Comparison of ENCODE assay signal across 8 mouse cellular contexts in the genomic region with DNA sequence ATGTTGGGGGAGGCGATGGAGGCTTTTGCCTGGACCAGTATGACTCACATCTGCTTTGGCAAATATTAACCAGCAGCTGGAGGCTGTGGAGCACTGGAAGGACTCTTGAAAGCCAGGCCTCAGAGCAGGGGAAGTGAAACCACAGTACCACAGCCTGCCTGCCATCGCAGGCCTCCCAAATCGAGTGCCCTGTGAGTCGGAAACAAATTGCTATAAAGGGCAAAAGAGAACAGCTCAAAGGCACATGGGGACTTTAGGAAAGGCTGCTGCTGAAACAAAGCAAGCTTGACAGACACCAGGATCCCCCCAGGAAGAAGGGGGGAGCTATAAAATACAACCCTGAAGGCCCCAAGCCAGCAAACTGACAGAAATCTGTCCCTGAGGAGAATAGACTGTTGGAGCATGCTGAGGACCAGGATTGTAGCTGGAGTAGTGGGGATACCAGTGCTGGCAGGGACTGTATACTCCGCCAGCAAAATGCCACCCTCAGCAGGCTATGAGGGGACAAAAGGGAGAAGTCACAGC. TPM values are rescaled to one million over a fixed set of nuclear protein-coding genes. Genes with fewer than 3 reads are reported as not detected.
DNase-seq lines count a peak whose midpoint lies in the region; ATAC-seq and TF ChIP-seq lines count a peak whose summit lies in the region.

No protein-coding gene starts in this region.

- H3K9ac ChIP-seq in embryonic facial prominence, embryonic 13.5 days, result peak overlapping the region; percentile 28
- H3K9ac ChIP-seq in midbrain, postnatal 0 days (replicated peaks; ENCODE audit: low read length, poor library complexity, severe bottlenecking), result no peak overlapping the region

- 68% methylated on average over 5 of the region's 5 CpGs for WGBS in embryonic facial prominence, embryonic 13.5 days
- WGBS in midbrain, postnatal 0 days, result 55% methylated on average over 5 of the region's 5 CpGs

- no peak for ATAC-seq in embryonic facial prominence, embryonic 13.5 days (ENCODE audit: insufficient number of reproducible peaks, insufficient read depth, low FRiP score, low TSS enrichment, low read depth)
- peak; percentile 68; the same call in 1 of the 2 replicates for ATAC-seq in midbrain, postnatal 0 days (ENCODE audit: low FRiP score)

- intact Hi-C loops in heart, postnatal 10 days (cut with DNase I), result loop anchor here (2.0 to 5.0 kb wide), 2 partner anchors 23 to 33 kb away; no protein-coding TSS in a partner anchor

- peaks cover 51% of the 10 kb centered on the region for H3K4me1 ChIP-seq in embryonic facial prominence, embryonic 13.5 days
- no peaks in the 10 kb centered on the region for H3K4me1 ChIP-seq in midbrain, postnatal 0 days (ENCODE audit: insufficient read depth, low read length)

- no peak for TF ChIP-seq CTCF in layer of hippocampus, adult 2 months (conservative IDR thresholded peaks at IDR 0.05)
- TF ChIP-seq CTCF in midbrain, postnatal 0 days (IDR thresholded peaks at IDR 0.05), result no peak

- no peak for DNase-seq in layer of hippocampus, adult 2 months (ENCODE audit: low spot score in 2 of 2)
- DNase-seq in layer of hippocampus, postnatal 10 days (ENCODE audit: low spot score in 2 of 2), result no peak
- peak; percentile 70 to 72 for DNase-seq in heart, postnatal 10 days
- DNase-seq in kidney, postnatal 36 days, result peak; percentile 71 to 87
- DNase-seq in midbrain, postnatal 0 days (ENCODE audit: low spot score), result peak; percentile 75
- peak; percentile 35 for DNase-seq in yolk sac, embryonic 10.5 days (ENCODE audit: low spot score)
- no peak for DNase-seq in embryo, embryonic 10.5 days (ENCODE audit: low spot score)

- no peaks in the 10 kb centered on the region for H3K27me3 ChIP-seq in embryonic facial prominence, embryonic 13.5 days
- no peaks in the 10 kb centered on the region for H3K27me3 ChIP-seq in midbrain, postnatal 0 days (ENCODE audit: insufficient read depth, low read length)

- H3K27ac ChIP-seq in layer of hippocampus, adult 2 months, result peak overlapping the region; percentile 55
- peak overlapping the region; percentile 72 for H3K27ac ChIP-seq in embryonic facial prominence, embryonic 13.5 days
- H3K27ac ChIP-seq in midbrain, postnatal 0 days (ENCODE audit: low read depth, low read length), result peak overlapping the region; percentile 38; the same call in 1 of the 2 replicates

- no peak overlapping the region for H3K4me2 ChIP-seq in embryonic facial prominence, embryonic 13.5 days
- no peak overlapping the region for H3K4me2 ChIP-seq in midbrain, postnatal 0 days (ENCODE audit: low read depth, low read length, poor library complexity, severe bottlenecking)

- H3K36me3 ChIP-seq in embryonic facial prominence, embryonic 13.5 days, result peaks cover 43% of the 10 kb centered on the region
- no peaks in the 10 kb centered on the region for H3K36me3 ChIP-seq in midbrain, postnatal 0 days (ENCODE audit: insufficient read depth, low read length)

- 0 out of 2 replicates have a peak, but pooled peaks cover 3% of the 10 kb centered on the region for H3K9me3 ChIP-seq in embryonic facial prominence, embryonic 13.5 days
- H3K9me3 ChIP-seq in midbrain, postnatal 0 days (ENCODE audit: low read length), result no peaks in the 10 kb centered on the region

- H3K4me3 ChIP-seq in layer of hippocampus, adult 2 months, result no peak overlapping the region
- no peak overlapping the region for H3K4me3 ChIP-seq in embryonic facial prominence, embryonic 13.5 days
- H3K4me3 ChIP-seq in midbrain, postnatal 0 days (ENCODE audit: low read depth, low read length), result no peak overlapping the region

RNA-seq across cellular contexts. Expression of a gene that starts 15.9 kb away (rescaled TPM):
- 1 to 10 TPM in 1 of 2 experiments, under 1 TPM in 1; 0.32 to 3.1 TPM for total RNA-seq in layer of hippocampus, adult 2 months (2021)
- not detected for total RNA-seq in layer of hippocampus, postnatal 10 days (2021)
- not detected in 2 replicates for polyA plus RNA-seq in embryonic facial prominence, embryonic 13.5 days (2015; fragmentation: Nextera tagmentation; extraction: Ambion mirVana)
- total RNA-seq in heart, postnatal 10 days (2021), result 1 to 10 TPM; 1.5 to 1.6 TPM
- total RNA-seq in midbrain, postnatal 0 days (2014; rRNA removed), result not detected in 2 replicates
- not detected in 2 replicates for polyA plus RNA-seq in midbrain, postnatal 0 days (2015; fragmentation: Nextera tagmentation; extraction: Ambion mirVana)

RNA-seq across cellular contexts. Expression of a gene that starts 28.2 kb away (rescaled TPM):
- 10 to 100 TPM; 42.5 to 49.0 TPM for total RNA-seq in layer of hippocampus, adult 2 months (2021)
- 10 to 100 TPM; 20.7 to 25.5 TPM for total RNA-seq in layer of hippocampus, postnatal 10 days (2021)
- polyA plus RNA-seq in embryonic facial prominence, embryonic 13.5 days (2015; fragmentation: Nextera tagmentation; extraction: Ambion mirVana), result 25.3 TPM in 2 replicates
- total RNA-seq in heart, postnatal 10 days (2021), result 10 to 100 TPM; 46.6 to 46.7 TPM
- total RNA-seq in midbrain, postnatal 0 days (2014; rRNA removed), result 7.7 and 8.4 TPM in 2 replicates
- polyA plus RNA-seq in midbrain, postnatal 0 days (2015; fragmentation: Nextera tagmentation; extraction: Ambion mirVana), result 3.1 and 3.8 TPM in 2 replicates

Comparison
In these comparisons a context has a peak if more than half of its experiments do, and no peak if none do; other contexts are left out.
1. DNase-seq: peak in heart, postnatal 10 days (2 of 2), kidney, postnatal 36 days (2 of 2), midbrain, postnatal 0 days (single experiment) and yolk sac, embryonic 10.5 days (single experiment); none in layer of hippocampus, adult 2 months (0 of 2), layer of hippocampus, postnatal 10 days (0 of 2) and embryo, embryonic 10.5 days (single experiment).
2. Peak in every context shown above with its lines, with median percentiles within 50 percentile points of each other: H3K27ac ChIP-seq.